Comparison of ENCODE assay signal across 16 mouse cellular contexts in genomic region chr7:137611363-137611762, GRCm38 (mm10).
"Had no signal": no experiment of that assay in that cellular context is flagged by ENCODE, and none has a peak within 500 bp of the region (broad histone marks: within the 10 kb centered on the region; RNA-seq: fewer than 3 reads in every experiment).

No protein-coding gene starts in this region.

- H3K4me2 ChIP-seq: limb, embryonic 13.5 days; liver, embryonic 13.5 days; midbrain, embryonic 13.5 days; neural tube, embryonic 13.5 days had no signal

- H3K27ac ChIP-seq: limb, embryonic 13.5 days; liver, embryonic 13.5 days; midbrain, embryonic 10.5 days; midbrain, embryonic 13.5 days; neural tube, embryonic 13.5 days had no signal

- H3K9me3 ChIP-seq: limb, embryonic 13.5 days; liver, embryonic 13.5 days; midbrain, embryonic 10.5 days; midbrain, embryonic 13.5 days; neural tube, embryonic 13.5 days had no signal

- H3K4me3 ChIP-seq: limb, embryonic 13.5 days; liver, embryonic 13.5 days; megakaryocyte, embryonic 14.5 days; midbrain, embryonic 10.5 days; midbrain, embryonic 13.5 days; myocyte; neural tube, embryonic 13.5 days had no signal

- ATAC-seq: lung, postnatal 0 days; midbrain, embryonic 16.5 days had no signal

- H3K9ac ChIP-seq: limb, embryonic 13.5 days; liver, embryonic 13.5 days; midbrain, embryonic 13.5 days; neural tube, embryonic 13.5 days had no signal

- H3K36me3 ChIP-seq: limb, embryonic 13.5 days; liver, embryonic 13.5 days; midbrain, embryonic 10.5 days; midbrain, embryonic 13.5 days; neural tube, embryonic 13.5 days had no signal

- DNase-seq: kidney, adult 2 months; liver, embryonic 13.5 days; lung, adult 2 months; right cerebral cortex, postnatal 25 days; spleen, adult 18-20 months; thymus, adult 2 months; thymus, postnatal 14 days; thymus, postnatal 4 days had no signal

- H3K4me1 ChIP-seq: limb, embryonic 13.5 days; liver, embryonic 13.5 days; megakaryocyte, embryonic 14.5 days; midbrain, embryonic 13.5 days; neural tube, embryonic 13.5 days had no signal

- H3K27me3 ChIP-seq: limb, embryonic 13.5 days; liver, embryonic 13.5 days; midbrain, embryonic 13.5 days; neural tube, embryonic 13.5 days had no signal
